Mouse (Mus musculus): ENCODE data around the gene Sgms2.

DNA sequence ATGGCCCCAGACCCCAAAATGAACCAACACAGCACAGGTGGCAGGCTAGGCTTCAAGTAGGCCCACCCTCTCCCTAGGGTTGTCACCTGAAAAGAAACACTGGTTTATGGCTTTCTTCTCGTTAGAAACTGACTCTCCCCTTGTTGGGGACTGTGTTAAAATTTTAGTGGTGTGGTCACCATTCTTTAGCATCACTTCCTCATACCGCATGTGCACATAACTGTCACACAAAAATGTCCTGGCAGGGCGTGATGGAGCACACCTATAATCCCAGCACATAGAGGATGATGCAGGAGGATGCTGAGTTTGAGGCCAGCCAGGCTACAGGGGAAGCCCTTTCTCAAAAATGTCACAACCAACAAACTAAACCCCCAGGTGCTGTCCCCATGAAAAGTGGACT, 133.6 kb downstream of the Sgms2 start:
- TF ChIP-seq CTCF (conservative IDR thresholded peaks at IDR 0.05; ENCODE audit: low read length): no peak
- no peak for TF ChIP-seq POU5F1 (IDR thresholded peaks at IDR 0.05; ENCODE audit: borderline replicate concordance, low read length)
- no peak for TF ChIP-seq NANOG (IDR thresholded peaks at IDR 0.05; ENCODE audit: borderline replicate concordance, low read length)
